Mouse (Mus musculus): Measurements from ENCODE around the gene Lfng. TPM values are rescaled to one million over a fixed set of nuclear protein-coding genes. Genes with fewer than 3 reads are reported as not detected.

Gene Lfng
- polyA plus RNA-seq, 1 experiment, result 2.6 TPM

- Histone ChIP-seq H3K27me3 (ENCODE audit: control insufficient read depth) (peaks cover 66% of the 10 kb centered on the region), H3K4me1 (ENCODE audit: control insufficient read depth) (peaks cover 97% of the 10 kb centered on the region), H3K4me3 (replicated peaks) (peak overlapping the region; percentile 83), H3K36me3 (ENCODE audit: control insufficient read depth) (peaks cover 59% of the 10 kb centered on the region), H3K9me3 (ENCODE audit: control insufficient read depth, low read length) (peaks cover 15% of the 10 kb centered on the region)
- TF ChIP-seq GATA1 (IDR thresholded peaks at IDR 0.05; ENCODE audit: low read length), result no peak
- no peak for TF ChIP-seq TAL1 (IDR thresholded peaks at IDR 0.05; ENCODE audit: low read length)
Observed at GRCm38 (mm10) chr5:140610273-140611011, 3.3 kb downstream of the Lfng start.

DNA sequence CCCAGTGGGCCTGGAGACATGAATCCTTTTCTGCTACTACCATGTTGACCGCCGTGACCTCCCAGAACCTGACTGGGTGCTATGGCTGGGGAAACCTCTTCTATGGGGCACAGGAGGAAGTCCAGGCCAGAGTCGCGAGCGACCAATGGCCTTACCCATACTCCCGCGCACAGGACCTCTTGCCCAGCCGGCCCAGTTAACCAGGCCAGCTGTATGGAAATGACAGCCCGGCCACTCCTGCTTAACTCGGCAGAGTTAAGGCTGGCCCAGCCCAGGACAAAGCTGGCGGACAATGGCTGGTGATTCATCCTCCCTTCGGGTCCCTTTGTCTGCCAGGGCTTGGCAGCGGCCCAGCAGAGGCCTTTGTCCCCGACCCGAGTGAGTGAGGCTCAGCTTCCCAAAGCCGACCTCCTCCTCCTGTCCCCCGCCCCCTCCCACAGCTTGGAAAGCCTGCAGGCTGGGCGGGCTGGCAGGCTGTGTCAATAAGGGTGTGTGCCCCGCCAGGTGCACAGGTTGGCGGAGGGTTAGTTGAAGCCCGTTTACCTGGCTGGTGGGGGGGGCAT is 4.0 kb downstream of the Lfng start:
- Histone ChIP-seq H3K36me3 (ENCODE audit: control insufficient read depth) (peaks cover 64% of the 10 kb centered on the region), H3K9me3 (ENCODE audit: control insufficient read depth, low read length) (peaks cover 15% of the 10 kb centered on the region), H3K27me3 (ENCODE audit: control insufficient read depth) (peaks cover 59% of the 10 kb centered on the region), H3K4me3 (replicated peaks) (peak overlapping the region; percentile 83), H3K4me1 (ENCODE audit: control insufficient read depth) (peaks cover 97% of the 10 kb centered on the region)
- TF ChIP-seq TAL1 (IDR thresholded peaks at IDR 0.05; ENCODE audit: low read length), result no peak
- TF ChIP-seq GATA1 (IDR thresholded peaks at IDR 0.05; ENCODE audit: low read length), result no peak

DNA sequence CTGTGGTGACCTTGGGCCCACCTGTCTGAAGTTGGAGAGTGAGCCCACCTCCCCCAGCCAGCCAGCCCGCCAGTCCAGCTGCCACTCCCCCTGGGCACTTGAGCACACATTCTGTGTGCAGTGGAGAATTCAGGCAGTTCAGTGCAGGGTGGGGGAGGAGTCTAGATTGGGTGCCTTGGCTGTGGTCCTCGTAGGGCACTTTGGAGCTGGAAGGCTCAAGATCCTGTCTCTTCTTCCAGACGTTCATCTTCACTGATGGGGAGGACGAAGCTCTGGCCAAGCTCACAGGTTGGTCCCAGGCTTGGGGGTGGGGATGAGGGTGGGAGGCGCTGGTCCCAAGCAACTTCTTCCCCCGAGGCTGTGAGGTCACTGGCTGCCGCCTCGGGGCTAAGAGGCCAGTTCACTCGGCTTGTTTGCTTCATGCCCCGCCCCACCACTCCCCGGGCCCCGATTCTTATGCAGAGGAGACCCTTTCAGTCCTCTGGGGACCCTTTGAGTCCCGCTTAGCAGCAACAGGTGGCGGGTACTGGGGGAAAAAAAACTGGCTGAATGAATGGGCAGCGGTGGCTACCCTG is 4.6 kb downstream of the Lfng start:
- peaks cover 70% of the 10 kb centered on the region for H3K36me3 ChIP-seq (ENCODE audit: control insufficient read depth)
- TF ChIP-seq TAL1 (IDR thresholded peaks at IDR 0.05; ENCODE audit: low read length), result no peak
- TF ChIP-seq GATA1 (IDR thresholded peaks at IDR 0.05; ENCODE audit: low read length), result no peak
- peaks cover 97% of the 10 kb centered on the region for H3K4me1 ChIP-seq (ENCODE audit: control insufficient read depth)
- peaks cover 12% of the 10 kb centered on the region for H3K9me3 ChIP-seq (ENCODE audit: control insufficient read depth, low read length)
- no peak overlapping the region for H3K4me3 ChIP-seq (replicated peaks)
- peaks cover 53% of the 10 kb centered on the region for H3K27me3 ChIP-seq (ENCODE audit: control insufficient read depth)

DNA sequence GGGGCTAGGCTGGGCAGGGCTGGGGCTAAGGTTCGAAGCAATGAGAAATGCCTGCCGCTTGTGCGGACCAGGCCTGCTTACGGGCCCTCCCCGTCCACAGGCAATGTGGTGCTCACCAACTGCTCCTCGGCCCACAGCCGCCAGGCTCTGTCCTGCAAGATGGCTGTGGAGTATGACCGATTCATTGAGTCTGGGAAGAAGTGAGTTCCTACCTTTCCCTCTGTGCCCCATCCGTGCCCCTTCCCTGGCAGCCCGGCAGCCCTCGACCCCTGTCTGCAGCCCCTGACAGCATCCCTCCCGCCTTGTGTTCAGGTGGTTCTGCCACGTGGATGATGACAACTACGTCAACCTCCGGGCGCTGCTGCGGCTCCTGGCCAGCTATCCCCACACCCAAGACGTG is 5.1 kb downstream of the Lfng start:
- no peak for TF ChIP-seq GATA1 (IDR thresholded peaks at IDR 0.05; ENCODE audit: low read length)
- no peak for TF ChIP-seq TAL1 (IDR thresholded peaks at IDR 0.05; ENCODE audit: low read length)
- Histone ChIP-seq H3K27me3 (ENCODE audit: control insufficient read depth) (peaks cover 48% of the 10 kb centered on the region), H3K4me1 (ENCODE audit: control insufficient read depth) (peaks cover 97% of the 10 kb centered on the region), H3K36me3 (ENCODE audit: control insufficient read depth) (peaks cover 75% of the 10 kb centered on the region), H3K9me3 (ENCODE audit: control insufficient read depth, low read length) (peaks cover 8% of the 10 kb centered on the region), H3K4me3 (replicated peaks) (no peak overlapping the region)

- no peak overlapping the region for H3K4me3 ChIP-seq (replicated peaks)
- H3K9me3 ChIP-seq (ENCODE audit: control insufficient read depth, low read length), result peaks cover 8% of the 10 kb centered on the region
- peaks cover 87% of the 10 kb centered on the region for H3K4me1 ChIP-seq (ENCODE audit: control insufficient read depth)
- TF ChIP-seq TAL1 (IDR thresholded peaks at IDR 0.05; ENCODE audit: low read length) (no peak), GATA1 (IDR thresholded peaks at IDR 0.05; ENCODE audit: low read length) (no peak)
- H3K27me3 ChIP-seq (ENCODE audit: control insufficient read depth), result peaks cover 33% of the 10 kb centered on the region
- peaks cover 84% of the 10 kb centered on the region for H3K36me3 ChIP-seq (ENCODE audit: control insufficient read depth)
Observed at GRCm38 (mm10) chr5:140614141-140614540, 7.0 kb downstream of the Lfng start.

GRCm38 (mm10) chr5:140614837-140615236 is 7.7 kb downstream of the Lfng start:
- peaks cover 86% of the 10 kb centered on the region for H3K4me1 ChIP-seq (ENCODE audit: control insufficient read depth)
- H3K36me3 ChIP-seq (ENCODE audit: control insufficient read depth), result peaks cover 77% of the 10 kb centered on the region
- H3K4me3 ChIP-seq (replicated peaks), result peak overlapping the region; percentile 10
- TF ChIP-seq TAL1 (IDR thresholded peaks at IDR 0.05; ENCODE audit: low read length) (no peak), GATA1 (IDR thresholded peaks at IDR 0.05; ENCODE audit: low read length) (no peak)
- H3K9me3 ChIP-seq (ENCODE audit: control insufficient read depth, low read length), result peaks cover 8% of the 10 kb centered on the region
- H3K27me3 ChIP-seq (ENCODE audit: control insufficient read depth), result peaks cover 26% of the 10 kb centered on the region

DNA sequence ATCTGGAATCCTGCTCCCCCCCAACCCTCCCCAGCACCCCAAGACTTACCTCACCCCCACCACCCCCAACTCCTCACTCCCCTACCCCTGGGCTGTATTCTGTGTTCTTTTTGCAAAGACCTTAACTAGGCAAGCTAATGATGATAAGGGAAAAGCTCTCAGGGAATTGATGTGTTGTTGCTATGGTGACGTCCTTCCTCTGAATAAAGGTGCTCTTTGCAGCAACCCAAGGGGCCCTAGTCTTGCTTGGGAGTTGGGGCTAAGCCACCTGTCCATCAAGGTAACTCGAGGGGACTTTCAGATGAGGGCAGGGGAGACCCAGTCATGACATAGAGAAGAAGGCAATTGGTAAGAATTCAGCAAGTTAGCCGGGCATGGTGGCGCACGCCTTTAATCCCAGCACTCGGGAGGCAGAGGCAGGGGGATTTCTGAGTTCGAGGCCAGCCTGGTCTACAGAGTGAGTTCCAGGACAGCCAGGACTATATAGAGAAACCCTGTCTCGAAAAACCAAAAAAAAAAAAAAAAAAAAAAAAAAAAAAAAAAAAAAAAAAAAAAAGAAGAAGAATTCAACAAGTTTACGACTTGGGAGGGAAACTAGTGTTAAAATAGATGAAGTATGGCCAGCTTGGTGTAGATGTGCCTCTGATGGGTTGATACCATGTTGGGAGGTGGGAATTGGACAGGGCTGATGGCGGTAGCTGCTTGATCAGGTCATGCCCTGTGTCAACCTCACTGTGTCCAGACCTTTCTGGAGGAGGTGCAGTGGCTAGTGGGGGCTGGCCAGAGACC is 8.4 kb downstream of the Lfng start:
- H3K36me3 ChIP-seq (ENCODE audit: control insufficient read depth), result peaks cover 74% of the 10 kb centered on the region
- peaks cover 84% of the 10 kb centered on the region for H3K4me1 ChIP-seq (ENCODE audit: control insufficient read depth)
- H3K27me3 ChIP-seq (ENCODE audit: control insufficient read depth), result peaks cover 22% of the 10 kb centered on the region
- H3K4me3 ChIP-seq (replicated peaks), result no peak overlapping the region
- H3K9me3 ChIP-seq (ENCODE audit: control insufficient read depth, low read length), result peaks cover 8% of the 10 kb centered on the region
- TF ChIP-seq TAL1 (IDR thresholded peaks at IDR 0.05; ENCODE audit: low read length) (no peak), GATA1 (IDR thresholded peaks at IDR 0.05; ENCODE audit: low read length) (no peak)

- TF ChIP-seq TAL1 (IDR thresholded peaks at IDR 0.05; ENCODE audit: low read length), result no peak
- H3K27me3 ChIP-seq (ENCODE audit: control insufficient read depth), result peaks cover 16% of the 10 kb centered on the region
- peaks cover 68% of the 10 kb centered on the region for H3K36me3 ChIP-seq (ENCODE audit: control insufficient read depth)
- peaks cover 8% of the 10 kb centered on the region for H3K9me3 ChIP-seq (ENCODE audit: control insufficient read depth, low read length)
- peaks cover 80% of the 10 kb centered on the region for H3K4me1 ChIP-seq (ENCODE audit: control insufficient read depth)
- no peak overlapping the region for H3K4me3 ChIP-seq (replicated peaks)
Observed at GRCm38 (mm10) chr5:140616110-140616503, 9.0 kb downstream of the Lfng start.

- Histone ChIP-seq H3K9me3 (ENCODE audit: control insufficient read depth, low read length) (peaks cover 8% of the 10 kb centered on the region), H3K27me3 (ENCODE audit: control insufficient read depth) (peaks cover 10% of the 10 kb centered on the region; the same call in 1 of the 2 replicates), H3K36me3 (ENCODE audit: control insufficient read depth) (peaks cover 62% of the 10 kb centered on the region), H3K4me1 (ENCODE audit: control insufficient read depth) (peaks cover 74% of the 10 kb centered on the region), H3K4me3 (replicated peaks) (no peak overlapping the region)
- no peak for TF ChIP-seq GATA1 (IDR thresholded peaks at IDR 0.05; ENCODE audit: low read length)
- TF ChIP-seq TAL1 (IDR thresholded peaks at IDR 0.05; ENCODE audit: low read length), result no peak
Observed at GRCm38 (mm10) chr5:140616691-140617090, 9.6 kb downstream of the Lfng start.

Data from erythroblast, embryonic 14.5 days (primary cell).